Mouse (Mus musculus): ENCODE measurements at regions not wholly inside any gene's neighbourhood (a gene's known extent, or its start where the extent isn't known, plus 50 kb on each side); places are given as distances from the start of the nearest gene placed in this dataset.
A peak's percentile ranks its signal among the peaks of the same experiment; 100 is the strongest.

DNA sequence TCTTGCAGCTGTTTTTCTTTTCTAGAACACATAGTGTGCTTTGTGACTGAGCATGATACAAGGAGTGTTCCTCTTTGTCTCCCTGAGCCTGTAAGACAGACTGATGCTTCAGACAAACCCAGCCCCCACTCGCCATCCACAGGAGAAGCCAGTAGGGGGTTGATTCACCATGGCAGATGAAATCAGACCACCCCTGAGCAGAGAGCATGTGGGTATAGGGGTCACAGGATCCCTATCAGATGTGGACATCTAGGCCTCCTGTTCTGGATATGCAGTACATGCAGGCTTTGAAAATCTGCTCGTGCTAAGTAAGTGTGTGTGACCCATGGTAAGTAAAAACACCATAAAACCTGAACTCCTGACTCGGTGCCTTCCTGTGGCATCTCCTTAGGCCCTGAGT is 153.0 kb downstream of the Chic2 start:
- no peak for DNase-seq (ENCODE audit: low spot score in 2 of 2)
- intact Hi-C loops (cut with DNase I) = no loop called here

- no peak for DNase-seq (ENCODE audit: low spot score in 2 of 2)
- intact Hi-C loops (cut with DNase I) = no loop called here
Observed at GRCm38 (mm10) chr5:74888934-74889333, 155.6 kb downstream of the Chic2 start.

DNA sequence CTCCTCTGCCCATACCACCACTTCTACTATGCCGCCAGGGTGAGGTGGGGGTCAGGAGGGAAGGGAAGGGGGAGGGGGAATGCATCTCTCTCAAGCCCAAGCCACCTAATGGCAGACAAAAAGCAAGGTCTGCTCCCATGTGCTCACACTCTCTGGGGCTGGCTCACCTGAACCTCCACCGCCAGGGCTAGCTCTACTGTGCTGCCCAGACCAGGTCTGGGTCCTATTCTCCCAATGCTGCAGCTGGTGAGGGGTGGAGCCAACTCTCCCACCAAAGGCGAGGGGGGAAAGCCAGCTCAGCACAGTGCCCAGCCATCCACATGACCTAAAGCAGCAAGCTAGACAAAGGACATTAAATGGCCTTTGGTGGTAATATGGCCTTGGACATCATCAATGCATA is 158.6 kb downstream of the Chic2 start:
- no peak for DNase-seq (ENCODE audit: low spot score in 2 of 2)
- intact Hi-C loops (cut with DNase I) = no loop called here

GRCm38 (mm10) chr5:74882563-74882962 is 162.0 kb downstream of the Chic2 start:
- intact Hi-C loops (cut with DNase I) = no loop called here
- DNase-seq (ENCODE audit: low spot score in 2 of 2) = no peak

GRCm38 (mm10) chr5:74880669-74881226 is 163.8 kb downstream of the Chic2 start:
- intact Hi-C loops (cut with DNase I) = no loop called here

DNA sequence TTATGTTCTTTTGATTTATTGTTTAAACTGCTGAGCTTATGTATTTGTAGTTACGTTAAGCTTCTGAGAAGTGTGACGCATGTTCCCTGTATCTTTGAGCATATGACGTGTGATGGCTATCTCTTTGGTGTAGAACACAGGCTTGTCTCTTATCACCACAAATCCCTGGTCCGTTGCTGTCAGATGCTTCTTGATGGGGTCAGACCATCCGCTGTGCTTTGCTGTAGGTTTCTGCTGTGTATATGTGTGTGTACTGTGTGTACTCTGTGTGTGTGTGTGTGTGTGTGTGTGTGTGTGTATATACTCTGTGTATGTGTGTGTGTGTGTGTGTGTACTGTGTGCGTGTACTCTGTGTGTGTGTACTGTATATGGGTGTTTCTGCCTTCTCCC is 164.5 kb downstream of the Chic2 start:
- DNase-seq (ENCODE audit: low spot score in 2 of 2) = no peak
- intact Hi-C loops (cut with DNase I) = no loop called here

More at GRCm38 (mm10) chr5:74880669-74881226, 163.8 kb downstream of the Chic2 start:
- no peak for DNase-seq (ENCODE audit: low spot score in 2 of 2)

DNA sequence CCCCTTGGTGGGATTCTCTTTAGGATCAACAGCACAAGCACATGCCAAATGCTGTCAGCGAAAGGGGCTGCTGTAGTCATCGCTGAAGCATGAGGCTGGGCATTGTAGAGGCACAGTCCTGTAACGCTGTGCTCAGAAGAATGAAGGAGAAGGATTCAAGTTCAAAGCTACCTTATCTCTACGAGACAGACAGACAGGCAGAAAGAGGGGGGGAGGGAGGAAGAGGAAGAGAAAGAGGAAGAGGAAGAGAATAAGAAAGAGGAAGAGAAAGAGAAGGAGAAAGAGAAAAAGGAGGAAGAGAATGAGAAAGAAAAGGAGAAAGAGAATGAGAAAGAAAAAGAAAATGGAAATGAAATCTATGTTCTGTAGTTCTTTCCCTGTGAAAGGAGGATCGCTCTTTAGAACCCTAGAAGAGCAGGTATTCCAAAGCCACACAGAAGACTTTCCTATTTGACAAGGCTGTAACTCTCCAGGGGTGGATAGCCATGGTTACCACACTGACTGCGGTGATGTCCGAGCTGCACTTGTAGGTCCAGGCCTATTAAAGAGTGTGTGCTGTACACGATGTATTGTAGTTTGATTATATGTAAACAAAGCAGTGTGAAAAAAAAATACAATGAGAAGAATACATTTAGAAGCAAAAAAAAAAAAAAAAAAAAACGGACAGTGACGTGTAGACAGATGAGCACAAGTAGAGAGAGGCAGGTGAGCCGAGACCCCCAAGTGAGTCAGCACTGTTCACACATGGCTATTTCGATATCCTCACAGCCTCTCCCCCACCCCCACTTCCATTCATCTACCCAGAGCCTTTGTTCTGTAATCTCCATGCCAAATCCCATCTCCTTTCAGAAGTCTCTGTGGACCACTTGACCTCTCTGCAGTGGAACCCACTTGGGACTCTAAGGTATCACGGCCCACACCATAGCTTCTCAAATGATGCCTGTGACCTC is 165.2 kb downstream of the Chic2 start:
- intact Hi-C loops (cut with DNase I) = no loop called here
- DNase-seq (ENCODE audit: low spot score in 2 of 2) = no peak

GRCm38 (mm10) chr5:74877595-74877994 is 167.0 kb downstream of the Chic2 start:
- intact Hi-C loops (cut with DNase I) = no loop called here
- no peak for DNase-seq (ENCODE audit: low spot score in 2 of 2)

DNA sequence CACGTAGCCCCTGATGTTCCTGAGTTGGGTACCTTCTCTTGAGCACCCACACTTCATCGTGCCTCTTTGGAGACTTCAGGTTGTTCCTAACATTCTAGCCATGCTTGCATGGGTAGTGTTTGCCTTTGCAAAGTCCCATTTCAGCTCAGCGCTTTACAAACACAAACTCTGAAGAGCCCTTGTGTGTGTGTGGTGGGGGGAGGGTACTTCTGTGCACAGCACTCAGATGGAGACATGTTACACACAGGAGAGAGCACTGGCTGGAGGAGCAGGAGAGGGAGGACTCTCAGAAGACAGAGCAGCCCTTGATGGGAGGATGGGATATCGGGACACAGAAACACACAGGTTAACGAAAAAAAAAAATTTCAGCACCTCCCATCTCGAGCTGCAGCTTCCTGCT is 167.4 kb downstream of the Chic2 start:
- no peak for DNase-seq (ENCODE audit: low spot score in 2 of 2)
- intact Hi-C loops (cut with DNase I) = no loop called here

- intact Hi-C loops (cut with DNase I) = no loop called here
- DNase-seq (ENCODE audit: low spot score in 2 of 2) = no peak
Observed at GRCm38 (mm10) chr5:74874691-74875090, 169.9 kb downstream of the Chic2 start.

- no peak for DNase-seq (ENCODE audit: low spot score in 2 of 2)
- intact Hi-C loops (cut with DNase I) = no loop called here
Observed at GRCm38 (mm10) chr5:74870615-74871014, 167.9 kb upstream of the Lnx1 start.

- intact Hi-C loops (cut with DNase I) = no loop called here
- DNase-seq (ENCODE audit: low spot score in 2 of 2) = no peak
Observed at GRCm38 (mm10) chr5:74867113-74867785, 164.5 kb upstream of the Lnx1 start.

- intact Hi-C loops (cut with DNase I) = no loop called here
- no peak for DNase-seq (ENCODE audit: low spot score in 2 of 2)
Observed at GRCm38 (mm10) chr5:74866697-74867096, 164.0 kb upstream of the Lnx1 start.

DNA sequence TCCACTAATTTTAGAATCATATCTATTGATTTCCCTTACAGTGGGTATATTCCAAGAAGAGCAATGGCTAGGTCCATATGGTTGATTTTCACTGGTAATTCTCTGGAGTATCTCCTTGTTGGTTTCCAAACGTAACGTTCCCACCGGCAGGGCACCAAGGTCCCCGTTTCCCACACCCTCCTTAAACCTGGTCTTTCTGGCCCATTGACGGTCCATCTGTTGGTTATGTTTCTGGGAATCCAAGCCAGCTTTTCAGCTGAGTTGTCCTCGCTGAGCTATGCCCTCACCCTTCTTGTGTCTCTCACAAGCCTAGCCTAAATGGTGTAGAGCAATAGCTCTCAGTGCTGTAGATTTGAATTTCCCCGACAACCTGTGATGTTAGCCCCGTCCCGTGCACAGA is 162.7 kb upstream of the Lnx1 start:
- DNase-seq (ENCODE audit: low spot score in 2 of 2) = no peak
- intact Hi-C loops (cut with DNase I) = no loop called here

- intact Hi-C loops (cut with DNase I) = no loop called here
- DNase-seq (ENCODE audit: low spot score in 2 of 2) = peak in 1 of 2 experiments; percentile 15
Observed at GRCm38 (mm10) chr5:74864540-74865157, 161.9 kb upstream of the Lnx1 start.

- peak in 1 of 2 experiments; percentile 16 for DNase-seq (ENCODE audit: low spot score in 2 of 2)
- intact Hi-C loops (cut with DNase I) = no loop called here
Observed at GRCm38 (mm10) chr5:74861297-74861696, 158.6 kb upstream of the Lnx1 start.

GRCm38 (mm10) chr5:74857861-74858260 is 155.1 kb upstream of the Lnx1 start:
- DNase-seq (ENCODE audit: low spot score in 2 of 2) = no peak
- intact Hi-C loops (cut with DNase I) = no loop called here

DNA sequence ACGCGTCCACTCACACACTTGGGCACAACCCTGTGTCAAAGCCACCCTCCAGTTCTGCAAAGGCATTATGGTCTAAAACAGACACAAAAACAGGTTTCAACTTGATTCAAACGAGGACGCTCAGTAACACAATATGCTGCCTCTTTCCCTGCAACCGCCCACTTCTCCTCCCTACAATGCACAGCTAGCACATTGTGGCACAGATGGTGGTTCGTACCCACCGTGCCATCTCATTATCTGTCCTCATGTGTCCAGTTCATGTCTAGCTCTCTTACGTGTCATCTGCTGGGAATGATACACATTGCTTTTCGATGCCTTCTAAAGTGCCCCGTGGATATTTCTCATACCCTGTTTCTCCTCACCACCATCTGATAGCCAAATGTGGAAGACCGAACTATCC is 154.4 kb upstream of the Lnx1 start:
- intact Hi-C loops (cut with DNase I) = no loop called here
- peak; percentile 49 to 86 for DNase-seq (ENCODE audit: low spot score in 2 of 2)

- intact Hi-C loops (cut with DNase I) = no loop called here
- no peak for DNase-seq (ENCODE audit: low spot score in 2 of 2)
Observed at GRCm38 (mm10) chr5:74847824-74848223, 145.1 kb upstream of the Lnx1 start.

GRCm38 (mm10) chr5:74846674-74847073 is 144.0 kb upstream of the Lnx1 start:
- peak in 1 of 2 experiments; percentile 47 for DNase-seq (ENCODE audit: low spot score in 2 of 2)
- intact Hi-C loops (cut with DNase I) = no loop called here

Data from left cerebral cortex, postnatal 25 days (tissue).